Mouse (Mus musculus) ES-E14 (cell line): ENCODE data around the gene Slc1a5. TPM values are rescaled to one million over a fixed set of nuclear protein-coding genes. Genes with fewer than 3 reads are reported as not detected.

ENCODE experiments used
- DNase-seq: peaks from one replicate; pipeline ENCODE4 v3.0.0-alpha.2; 2013; ENCODE audit warnings: low read depth, low spot score
- H3K27ac ChIP-seq: 2 replicates; pipeline ENCODE4 v1.5.1; 2012; ENCODE audit warnings: low read depth, mild to moderate bottlenecking, low read length, moderate library complexity, mixed read lengths; ENCODE audit not compliant: poor library complexity, insufficient read depth, severe bottlenecking
- H3K36me3 ChIP-seq: 2 replicates; pipeline ENCODE4 v1.6.1; 2012; ENCODE audit warnings: mild to moderate bottlenecking, low read length, moderate library complexity, mixed read lengths; ENCODE audit not compliant: control insufficient read depth, poor library complexity, insufficient read depth, severe bottlenecking
- H3K4me1 ChIP-seq, 2 experiments: fragments of 150-350 bp in 1 of 2; sonication (generic) in 1 of 2; 2 replicates each; pipeline ENCODE4 v1.6.1; 2012; ENCODE audit warnings: low read length in 2 of 2, mild to moderate bottlenecking in 1 of 2, mixed read lengths in 1 of 2; ENCODE audit not compliant: control insufficient read depth in 2 of 2, insufficient read depth in 2 of 2, poor library complexity in 1 of 2
- H3K4me3 ChIP-seq, 2 experiments: fragments of 150-350 bp in 1 of 2; sonication (generic) in 1 of 2; 2 replicates each; pipeline ENCODE4 v1.5.1; 2012; ENCODE audit warnings: low read length in 2 of 2, low read depth in 1 of 2, mild to moderate bottlenecking in 1 of 2, mixed read lengths in 1 of 2; ENCODE audit not compliant: insufficient read depth in 1 of 2, poor library complexity in 1 of 2, severe bottlenecking in 1 of 2
- H3K9ac ChIP-seq: 2 replicates; pipeline ENCODE4 v1.6.1; 2012; ENCODE audit warnings: low read depth, mild to moderate bottlenecking, low read length, mixed read lengths; ENCODE audit not compliant: poor library complexity, insufficient read depth, severe bottlenecking
- H3K9me3 ChIP-seq: fragments of 150-350 bp; sonication (generic); 2 replicates; pipeline ENCODE4 v1.6.1; 2012; ENCODE audit warnings: low read depth, mild to moderate bottlenecking, low read length; ENCODE audit not compliant: control insufficient read depth, insufficient read depth
- CHD2 ChIP-seq: IDR thresholded peaks from 2 replicates; pipeline ENCODE4 v1.6.1; 2014; ENCODE audit warnings: mild to moderate bottlenecking, low read depth, low read length, inconsistent platforms
- HCFC1 ChIP-seq: IDR thresholded peaks from 2 replicates; pipeline ENCODE4 v1.6.1; 2012; ENCODE audit warnings: low read length, inconsistent platforms, borderline replicate concordance; ENCODE audit not compliant: insufficient read depth
- MAFK ChIP-seq: IDR thresholded peaks from 2 replicates; pipeline ENCODE4 v1.6.1; 2014; ENCODE audit warnings: mild to moderate bottlenecking, low read depth, low read length, inconsistent platforms; ENCODE audit not compliant: insufficient read depth
- ZC3H11A ChIP-seq: IDR thresholded peaks from 2 replicates; pipeline ENCODE4 v1.6.1; 2012; ENCODE audit warnings: low read depth, mild to moderate bottlenecking, inconsistent platforms, low read length, borderline replicate concordance
- ZNF384 ChIP-seq: IDR thresholded peaks from 2 replicates; pipeline ENCODE4 v1.6.1; 2012; ENCODE audit warnings: low read depth, low read length, inconsistent platforms
- in situ Hi-C, 2 experiments: fragments of 600-800 bp; cut with MboI; formaldehyde crosslinking; loops; one replicate each; pipeline ENCODE4 v1.15.1; 2025; ENCODE audit warnings: low sequenced_read_pairs in 2 of 2, inconsistent platforms in 1 of 2; ENCODE audit not compliant: unreplicated experiment in 2 of 2
- total RNA-seq: library from RNA; depleted of rRNA; stranded (reverse); fragments of 300-350 nt; gene quantifications from 2 replicates; pipeline ENCODE4 v1.2.3, GENCODE M21; 2012

The Slc1a5 gene
- total RNA-seq, 1 experiment = 72.0 TPM

DNA sequence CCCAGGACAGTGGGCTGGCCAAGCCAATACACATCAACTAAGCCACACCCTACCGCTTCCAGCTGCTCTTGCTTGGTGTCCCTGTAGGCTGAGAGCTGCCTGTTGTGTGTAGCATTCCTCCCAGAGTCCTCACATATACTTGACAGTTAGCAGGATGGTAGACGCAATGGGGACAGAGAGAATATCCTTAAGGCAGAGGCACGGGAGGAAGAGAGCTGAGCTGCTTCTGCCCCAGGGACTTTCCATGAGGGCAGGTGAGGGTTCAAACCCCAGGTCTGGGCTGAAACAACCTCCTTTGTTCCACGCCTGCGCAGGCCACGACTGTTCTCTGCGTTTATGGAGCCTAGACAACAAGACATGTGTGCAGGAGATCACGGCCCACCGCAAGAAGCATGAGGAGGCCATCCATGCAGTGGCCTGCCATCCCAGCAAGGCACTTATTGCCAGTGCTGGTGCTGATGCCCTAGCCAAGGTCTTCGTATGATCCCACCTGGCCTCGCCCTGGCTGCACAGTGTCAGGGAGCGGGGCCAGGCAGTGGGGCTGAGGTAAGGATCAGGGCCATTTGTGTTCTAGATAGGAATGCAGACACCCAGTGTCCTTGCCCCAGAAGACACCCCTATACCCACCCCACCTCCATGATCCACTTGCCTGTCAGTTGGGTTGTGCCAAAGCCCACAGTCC is 58.4 kb downstream of the Slc1a5 start:
- no peak for DNase-seq
- no peak for TF ChIP-seq CHD2
- no peak for TF ChIP-seq MAFK
- TF ChIP-seq HCFC1 = no peak
- no peak for TF ChIP-seq ZC3H11A
- no peak for TF ChIP-seq ZNF384
- peaks cover 3 to 15% of the 10 kb centered on the region in 2 experiments; a peak in 3 of 4 replicates for H3K4me1 ChIP-seq
- H3K27ac ChIP-seq = no peak overlapping the region
- no peaks in the 10 kb centered on the region for H3K9me3 ChIP-seq
- H3K4me3 ChIP-seq = no peak overlapping the region
- peaks cover 30% of the 10 kb centered on the region for H3K36me3 ChIP-seq
- in situ Hi-C loops = no loop called here
- H3K9ac ChIP-seq = no peak overlapping the region

GRCm38 (mm10) chr7:16840109-16840491 is 59.0 kb downstream of the Slc1a5 start:
- H3K4me1 ChIP-seq = peaks cover 3 to 16% of the 10 kb centered on the region in 2 experiments; a peak in 3 of 4 replicates
- in situ Hi-C loops = no loop called here

DNA sequence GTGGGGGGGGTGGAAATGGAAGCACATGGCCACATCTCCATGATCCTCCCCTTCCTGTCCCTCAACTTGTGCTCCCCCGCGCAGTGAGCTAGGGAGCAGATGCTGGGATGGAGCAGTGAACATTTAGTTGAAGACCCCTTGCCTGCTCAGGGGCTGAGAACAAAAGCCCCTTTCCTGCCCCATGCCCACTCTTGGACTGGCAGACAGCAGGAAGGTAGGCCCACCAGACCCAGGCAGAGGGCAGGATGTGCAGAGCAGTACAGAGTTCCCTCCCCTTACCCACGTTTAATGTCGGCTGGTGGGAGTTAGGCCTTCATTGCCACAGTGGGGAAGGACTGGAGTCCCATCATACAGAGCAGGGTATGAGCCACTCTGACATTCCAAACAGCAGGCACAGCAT is 59.9 kb downstream of the Slc1a5 start:
- Histone ChIP-seq H3K9me3 (no peaks in the 10 kb centered on the region), H3K9ac (no peak overlapping the region), H3K36me3 (peaks cover 30% of the 10 kb centered on the region), H3K27ac (no peak overlapping the region; the same call in 1 of the 2 replicates), H3K4me3 (no peak overlapping the region), H3K4me1 (peaks cover 3 to 22% of the 10 kb centered on the region in 2 experiments; a peak in 3 of 4 replicates)
- no peak for TF ChIP-seq HCFC1
- no peak for TF ChIP-seq MAFK
- TF ChIP-seq ZC3H11A = no peak
- TF ChIP-seq ZNF384 = no peak
- no peak for TF ChIP-seq CHD2
- DNase-seq = no peak
- in situ Hi-C loops = no loop called here

More at GRCm38 (mm10) chr7:16840109-16840491, 59.0 kb downstream of the Slc1a5 start:
- Histone ChIP-seq H3K4me3 (no peak overlapping the region), H3K9ac (no peak overlapping the region), H3K27ac (no peak overlapping the region), H3K36me3 (peaks cover 30% of the 10 kb centered on the region), H3K9me3 (no peaks in the 10 kb centered on the region)
- no peak for DNase-seq
- no peak for TF ChIP-seq CHD2
- TF ChIP-seq ZC3H11A = no peak
- no peak for TF ChIP-seq ZNF384
- no peak for TF ChIP-seq MAFK
- TF ChIP-seq HCFC1 = no peak

DNA sequence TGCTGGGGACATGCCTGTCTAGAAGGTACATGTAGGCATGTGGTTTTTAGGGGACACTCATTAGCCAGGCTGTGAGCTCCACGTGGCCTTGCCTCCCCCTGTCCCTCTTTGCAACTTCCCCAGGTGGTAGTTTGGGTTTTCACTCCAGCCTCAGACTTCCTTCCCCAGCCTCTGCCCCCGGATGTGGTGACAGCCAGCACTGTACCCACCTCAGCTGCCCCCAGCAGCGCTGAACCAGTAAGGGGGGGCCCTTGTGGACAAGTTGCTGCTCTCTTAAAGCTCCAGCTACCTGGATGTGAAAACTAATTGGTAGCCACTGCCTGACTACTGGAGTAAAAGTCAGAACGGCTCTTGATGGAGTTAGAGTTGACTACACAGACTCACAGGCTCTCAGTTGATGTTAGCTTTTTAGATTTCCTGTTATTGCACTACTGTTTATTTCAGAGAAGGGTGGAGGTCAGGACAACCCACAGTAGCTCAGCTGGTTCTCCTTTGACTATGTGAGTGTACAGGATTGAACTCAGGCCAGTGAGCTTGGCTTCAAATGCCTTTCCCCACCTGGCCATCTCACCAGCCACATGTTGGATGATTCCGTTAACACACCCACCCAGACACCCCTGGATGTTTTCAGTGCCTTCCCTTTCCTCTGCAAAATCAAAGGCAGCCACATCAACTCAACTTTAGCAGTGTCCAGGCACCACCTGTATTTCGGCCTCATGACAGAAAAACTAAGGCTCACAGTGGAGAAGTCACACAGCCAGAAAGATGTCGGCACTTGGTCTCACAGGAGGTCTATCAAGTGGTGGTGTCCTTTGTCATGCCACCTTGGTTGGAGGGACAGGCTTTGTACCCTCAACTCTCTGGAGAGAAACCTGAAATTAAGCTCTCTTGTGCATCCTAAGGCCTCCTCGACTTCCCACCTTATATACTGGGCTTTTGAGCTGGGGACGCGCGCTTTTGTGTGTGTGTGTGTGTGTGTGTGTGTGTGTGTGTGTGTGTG is 60.7 kb downstream of the Slc1a5 start:
- H3K36me3 ChIP-seq = peaks cover 30% of the 10 kb centered on the region
- TF ChIP-seq CHD2 = no peak
- TF ChIP-seq ZC3H11A = no peak
- TF ChIP-seq MAFK = no peak
- H3K9ac ChIP-seq = no peak overlapping the region
- no peak overlapping the region for H3K27ac ChIP-seq
- H3K9me3 ChIP-seq = no peaks in the 10 kb centered on the region
- in situ Hi-C loops = no loop called here
- DNase-seq = no peak
- H3K4me3 ChIP-seq = no peak overlapping the region; a peak in 1 of 4 replicates
- H3K4me1 ChIP-seq = peaks cover 3 to 22% of the 10 kb centered on the region in 2 experiments; a peak in 3 of 4 replicates
